Mouse (Mus musculus) CH12.LX (cell line): ENCODE results near the gene 1700016C15Rik. TPM values are rescaled to one million over a fixed set of nuclear protein-coding genes. Genes with fewer than 3 reads are reported as not detected.

ENCODE experiments used
- DNase-seq: peaks from one replicate; pipeline ENCODE4 v3.0.0-alpha.2; 2013; ENCODE audit errors: extremely low read depth
- H3K27ac ChIP-seq: 2 replicates; pipeline ENCODE4 v1.5.1; 2012; ENCODE audit warnings: low read depth, mild to moderate bottlenecking, control low read depth, moderate library complexity; ENCODE audit not compliant: insufficient read depth
- H3K27me3 ChIP-seq: replicated peaks from 2 replicates; pipeline ENCODE3; 2012; ENCODE audit warnings: inconsistent platforms
- H3K36me3 ChIP-seq, 2 experiments: replicated peaks in 1 of 2; 2 replicates each; pipeline versions ENCODE3 to v1.6.1; 2012; ENCODE audit warnings: inconsistent platforms in 1 of 2, low read length in 1 of 2, mild to moderate bottlenecking in 1 of 2, mixed read lengths in 1 of 2, moderate library complexity in 1 of 2; ENCODE audit not compliant: control insufficient read depth in 1 of 2, insufficient read depth in 1 of 2
- H3K4me1 ChIP-seq, 2 experiments: 2 replicates each; pipeline ENCODE4 v1.6.1; 2012; ENCODE audit warnings: inconsistent platforms in 1 of 2, moderate library complexity in 1 of 2; ENCODE audit not compliant: insufficient read depth in 2 of 2, control insufficient read depth in 1 of 2
- H3K4me2 ChIP-seq: 2 replicates; pipeline ENCODE4 v1.6.1; 2012; ENCODE audit warnings: low read depth, mild to moderate bottlenecking, control low read depth; ENCODE audit not compliant: poor library complexity, insufficient read depth, severe bottlenecking
- H3K4me3 ChIP-seq, 3 experiments: fragments of 150-350 bp in 1 of 3; sonication (generic) in 1 of 3; replicated peaks in 1 of 3; 2 replicates each; pipeline versions ENCODE3 to v1.5.1; 2011 to 2012; ENCODE audit warnings: low read depth in 2 of 3, low read length in 2 of 3, mild to moderate bottlenecking in 2 of 3, moderate library complexity in 2 of 3, control low read depth in 1 of 3, improper control_type of control experiment in 1 of 3, inconsistent platforms in 1 of 3, mixed read lengths in 1 of 3; ENCODE audit not compliant: poor library complexity in 1 of 3
- H3K79me2 ChIP-seq: replicated peaks from 2 replicates; pipeline ENCODE4 v1.6.1; 2012; ENCODE audit warnings: mild to moderate bottlenecking, moderate library complexity; ENCODE audit not compliant: control insufficient read depth, poor library complexity, insufficient read depth, severe bottlenecking; ENCODE audit errors: extremely low read depth
- H3K9ac ChIP-seq: 2 replicates; pipeline ENCODE4 v1.6.1; 2012; ENCODE audit warnings: low read depth, mild to moderate bottlenecking, control low read depth, moderate library complexity; ENCODE audit not compliant: insufficient read depth
- H3K9me3 ChIP-seq: replicated peaks from 2 replicates; pipeline ENCODE3; 2012; ENCODE audit warnings: low read length, inconsistent platforms, mixed read lengths
- CHD2 ChIP-seq: IDR thresholded peaks from 2 replicates; pipeline ENCODE4 v1.6.1; 2011; ENCODE audit warnings: low read length, improper control_type of control experiment
- CTCF ChIP-seq, 2 experiments: IDR thresholded peaks in 1 of 2; conservative IDR thresholded peaks in 1 of 2; 2 replicates each; pipeline ENCODE4 v1.5.1; 2011 to 2012; ENCODE audit warnings: low read depth in 2 of 2, low read length in 2 of 2, improper control_type of control experiment in 1 of 2, inconsistent platforms in 1 of 2, mild to moderate bottlenecking in 1 of 2, moderate library complexity in 1 of 2
- E2F4 ChIP-seq: IDR thresholded peaks from 2 replicates; pipeline ENCODE4 v1.6.1; 2011; ENCODE audit warnings: low read depth, low read length, improper control_type of control experiment; ENCODE audit not compliant: insufficient replicate concordance
- ELF1 ChIP-seq: IDR thresholded peaks from 2 replicates; pipeline ENCODE4 v1.6.1; 2014; ENCODE audit warnings: low read depth, mild to moderate bottlenecking, inconsistent platforms, low read length, improper control_type of control experiment
- EP300 ChIP-seq: IDR thresholded peaks from 2 replicates; pipeline ENCODE4 v1.6.1; 2011; ENCODE audit warnings: low read length, improper control_type of control experiment
- ETS1 ChIP-seq: conservative IDR thresholded peaks from 2 replicates; pipeline ENCODE4 v1.6.1; 2012; ENCODE audit warnings: low read depth, mild to moderate bottlenecking, inconsistent platforms, low read length, improper control_type of control experiment, moderate library complexity
- GABPA ChIP-seq: IDR thresholded peaks from 2 replicates; pipeline ENCODE4 v1.6.1; 2012; ENCODE audit warnings: low read depth, low read length, improper control_type of control experiment, inconsistent platforms; ENCODE audit not compliant: insufficient replicate concordance
- MAFK ChIP-seq: IDR thresholded peaks from 2 replicates; pipeline ENCODE4 v1.6.1; 2011; ENCODE audit warnings: low read length, improper control_type of control experiment; ENCODE audit not compliant: insufficient replicate concordance
- MAX ChIP-seq: IDR thresholded peaks from 2 replicates; pipeline ENCODE4 v1.6.1; 2011; ENCODE audit warnings: low read length, improper control_type of control experiment
- MAZ ChIP-seq: IDR thresholded peaks from 2 replicates; pipeline ENCODE4 v1.6.1; 2012; ENCODE audit warnings: low read depth, mild to moderate bottlenecking, inconsistent platforms, low read length, improper control_type of control experiment, moderate library complexity
- MXI1 ChIP-seq: IDR thresholded peaks from 2 replicates; pipeline ENCODE4 v1.6.1; 2011; ENCODE audit warnings: mild to moderate bottlenecking, low read depth, low read length, improper control_type of control experiment
- MYC ChIP-seq: IDR thresholded peaks from 2 replicates; pipeline ENCODE4 v1.6.1; 2011; ENCODE audit warnings: low read depth, mild to moderate bottlenecking, improper control_type of control experiment, low read length
- NELFE ChIP-seq: IDR thresholded peaks from 2 replicates; pipeline ENCODE4 v1.6.1; 2011; ENCODE audit warnings: low read depth, low read length, improper control_type of control experiment
- NRF1 ChIP-seq: IDR thresholded peaks from 2 replicates; pipeline ENCODE4 v1.6.1; 2014; ENCODE audit warnings: low read depth, mild to moderate bottlenecking, inconsistent platforms, low read length, improper control_type of control experiment, moderate library complexity
- PAX5 ChIP-seq: IDR thresholded peaks from 2 replicates; pipeline ENCODE4 v1.6.1; 2012; ENCODE audit warnings: low read length, inconsistent platforms, mixed read lengths
- POLR2A ChIP-seq: IDR thresholded peaks from 2 replicates; pipeline ENCODE4 v1.6.1; 2011; ENCODE audit warnings: low read depth, mild to moderate bottlenecking, improper control_type of control experiment, low read length
- SIN3A ChIP-seq: IDR thresholded peaks from 2 replicates; pipeline ENCODE4 v1.6.1; 2012; ENCODE audit warnings: low read length, improper control_type of control experiment, inconsistent platforms
- USF1 ChIP-seq: IDR thresholded peaks from 2 replicates; pipeline ENCODE4 v1.6.1; 2014; ENCODE audit warnings: low read depth, mild to moderate bottlenecking, inconsistent platforms, low read length, improper control_type of control experiment
- ZC3H11A ChIP-seq: IDR thresholded peaks from 2 replicates; pipeline ENCODE4 v1.6.1; 2012; ENCODE audit warnings: low read depth, mild to moderate bottlenecking, inconsistent platforms, low read length, improper control_type of control experiment
- ZMIZ1 ChIP-seq: IDR thresholded peaks from 2 replicates; pipeline ENCODE4 v1.6.1; 2012; ENCODE audit warnings: low read depth, mild to moderate bottlenecking, inconsistent platforms, low read length, improper control_type of control experiment
- ZNF384 ChIP-seq: IDR thresholded peaks from 2 replicates; pipeline ENCODE4 v1.6.1; 2012; ENCODE audit warnings: low read depth, low read length, improper control_type of control experiment, inconsistent platforms
- dilution Hi-C: fragments of 300-500 bp; cut with MboI; formaldehyde crosslinking; loops from 2 replicates; pipeline ENCODE4 v1.14.3; 2020; ENCODE audit warnings: low sequenced_read_pairs; ENCODE audit not compliant: extremely low pct_unique_long_range_greater_than_20kb, extremely low pct_ligation_motif_present
- in situ Hi-C: fragments of 300-500 bp; cut with MboI; formaldehyde crosslinking; loops from 3 replicates; pipeline ENCODE4 v1.14.3; 2019; ENCODE audit warnings: low sequenced_read_pairs, low pct_ligation_motif_present, low pct_unique_long_range_greater_than_20kb, mixed read lengths
- polyA plus RNA-seq: library from polyadenylated mRNA; unstranded; fragments of >175 nt; gene quantifications from 2 replicates; pipeline ENCODE4 v1.2.1, GENCODE M21; 2012; ENCODE audit warnings: low read depth; ENCODE audit not compliant: insufficient read length
- total RNA-seq, 2 experiments: library from RNA; depleted of rRNA; stranded (reverse); fragments of 300-350 nt in 1 of 2; fragments of >200 nt in 1 of 2; gene quantifications; 2 replicates each; pipeline ENCODE4 v1.2.3; 2012 to 2014

Gene 1700016C15Rik
- total and polyA plus RNA-seq, 3 experiments = not detected

DNA sequence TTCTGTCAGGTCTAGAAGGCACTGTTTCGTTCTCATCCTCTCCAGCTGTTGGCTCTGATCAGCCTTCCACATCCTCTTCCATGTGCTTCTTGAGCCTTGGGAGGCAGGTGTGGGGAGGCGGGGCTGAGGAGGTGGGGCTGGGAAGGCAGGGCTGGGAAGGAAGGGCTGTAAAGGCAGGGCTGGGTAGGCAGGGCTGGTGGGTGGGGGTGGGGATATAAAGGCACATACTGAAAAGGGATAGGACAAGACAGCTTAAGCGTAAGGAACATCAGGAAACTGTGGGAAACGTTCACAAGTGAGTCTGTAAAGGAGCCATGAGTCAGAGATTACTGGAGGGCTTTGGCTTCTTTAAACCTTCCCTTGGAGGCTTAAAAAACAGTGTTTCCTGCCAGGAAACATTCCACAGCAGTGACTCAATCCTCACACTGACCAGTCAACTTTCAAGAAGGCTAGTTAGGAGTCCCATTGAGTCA is 21.0 kb upstream of the 1700016C15Rik start:
- dilution Hi-C loops = no loop called here
- TF ChIP-seq MXI1 (no peak), EP300 (no peak), ZMIZ1 (no peak), MAFK (no peak), GABPA (no peak), MYC (no peak), CHD2 (no peak), ETS1 (no peak), ELF1 (no peak), MAX (no peak), MAZ (no peak), NRF1 (no peak), NELFE (no peak), POLR2A (no peak), ZNF384 (no peak), CTCF (conservative IDR thresholded peaks at IDR 0.05 in 1 of 2, IDR thresholded peaks at IDR 0.05 in 1 of 2; ENCODE audit: low read depth in 2 of 2, low read length in 2 of 2) (no peak), PAX5 (no peak), SIN3A (no peak), E2F4 (no peak), USF1 (no peak)
- Histone ChIP-seq H3K27ac (no peak overlapping the region), H3K9ac (no peak overlapping the region), H3K4me1 (peaks cover 0 to 19% of the 10 kb centered on the region in 2 experiments; a peak in 2 of 4 replicates), H3K79me2 (no peaks in the 10 kb centered on the region), H3K9me3 (peaks cover 4% of the 10 kb centered on the region), H3K4me2 (no peak overlapping the region), H3K4me3 (no peak overlapping the region), H3K36me3 (no peaks in the 10 kb centered on the region), H3K27me3 (no peaks in the 10 kb centered on the region)
- no peak for DNase-seq
- in situ Hi-C loops = no loop called here

DNA sequence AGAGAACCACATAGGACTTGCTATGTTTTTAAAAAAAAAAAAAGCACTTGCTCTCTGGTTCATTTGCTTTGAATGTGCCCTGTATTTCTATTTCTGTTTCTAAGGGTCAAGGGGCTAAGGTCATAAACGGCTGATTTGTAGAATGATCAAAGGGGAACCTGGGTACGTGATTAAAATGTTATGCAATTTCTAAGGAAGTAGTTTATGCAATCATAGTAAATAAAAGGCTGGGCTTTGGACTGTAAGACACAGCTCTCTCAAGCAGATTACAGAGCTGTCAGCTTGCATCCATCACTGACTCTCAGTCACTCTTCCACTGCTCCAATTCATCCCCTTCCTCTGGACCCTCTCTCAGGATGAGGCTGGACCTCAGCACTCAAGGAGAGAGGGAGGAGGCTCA is 18.6 kb upstream of the 1700016C15Rik start:
- in situ Hi-C loops = no loop called here
- H3K9ac ChIP-seq = no peak overlapping the region
- dilution Hi-C loops = no loop called here

More for the DNA sequence above, 18.6 kb upstream of the 1700016C15Rik start:
- TF ChIP-seq MYC = no peak
- TF ChIP-seq ETS1 = no peak
- TF ChIP-seq ZC3H11A = no peak
- TF ChIP-seq MXI1 = no peak
- no peak overlapping the region for H3K4me3 ChIP-seq
- H3K9me3 ChIP-seq = peaks cover 4% of the 10 kb centered on the region
- no peak overlapping the region for H3K4me2 ChIP-seq
- H3K27ac ChIP-seq = no peak overlapping the region
- H3K4me1 ChIP-seq = no peaks in the 10 kb centered on the region
- H3K27me3 ChIP-seq = no peaks in the 10 kb centered on the region
- no peak for DNase-seq
- no peaks in the 10 kb centered on the region for H3K79me2 ChIP-seq
- H3K36me3 ChIP-seq = no peaks in the 10 kb centered on the region
